Mouse (Mus musculus) left cerebral cortex, adult 9 months (tissue): ENCODE results near the gene Cachd1.
A peak's percentile ranks its signal among the peaks of the same experiment; 100 is the strongest.

ENCODE experiments used
- DNase-seq, 2 experiments: peaks; one replicate each; pipeline ENCODE4 v3.0.0; 2022; ENCODE audit warnings: low spot score in 2 of 2

Cachd1 gene

GRCm38 (mm10) chr4:101046576-101046975 is 270.1 kb downstream of the Cachd1 start:
- DNase-seq: no peak

DNA sequence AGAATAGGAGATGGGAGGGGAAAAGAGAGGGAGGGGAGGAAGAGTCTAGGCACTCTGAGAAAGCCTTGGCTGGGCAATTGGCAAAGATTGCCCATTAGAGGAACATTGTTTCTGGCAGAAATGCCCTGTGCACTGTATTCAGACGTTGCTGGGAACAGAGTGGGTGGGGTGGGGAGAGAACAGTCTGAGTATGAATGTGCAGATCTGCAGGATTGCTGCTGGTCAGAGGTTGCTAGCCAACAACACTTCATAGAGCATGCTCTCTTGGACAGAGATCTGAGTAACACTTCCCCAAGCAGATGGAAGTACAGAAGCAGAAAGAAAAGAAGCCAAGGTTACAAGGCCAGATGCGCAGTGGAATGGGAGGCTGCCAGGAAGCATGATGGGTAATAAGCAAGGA is 285.7 kb downstream of the Cachd1 start:
- no peak for DNase-seq

- no peak for DNase-seq
Observed at GRCm38 (mm10) chr4:101066401-101066800, 289.9 kb downstream of the Cachd1 start.

- DNase-seq: peak in 1 of 2 experiments; percentile 21
Observed at GRCm38 (mm10) chr4:101068786-101069153, 292.3 kb downstream of the Cachd1 start, which contains the start of gene Raver2. TSS of gene Raver2 (plus strand) at chr4:101068983.

GRCm38 (mm10) chr4:101069154-101069971 is 292.9 kb downstream of the Cachd1 start:
- DNase-seq: peak in 1 of 2 experiments; percentile 11

GRCm38 (mm10) chr4:101071570-101071969 is 295.1 kb downstream of the Cachd1 start:
- no peak for DNase-seq

DNA sequence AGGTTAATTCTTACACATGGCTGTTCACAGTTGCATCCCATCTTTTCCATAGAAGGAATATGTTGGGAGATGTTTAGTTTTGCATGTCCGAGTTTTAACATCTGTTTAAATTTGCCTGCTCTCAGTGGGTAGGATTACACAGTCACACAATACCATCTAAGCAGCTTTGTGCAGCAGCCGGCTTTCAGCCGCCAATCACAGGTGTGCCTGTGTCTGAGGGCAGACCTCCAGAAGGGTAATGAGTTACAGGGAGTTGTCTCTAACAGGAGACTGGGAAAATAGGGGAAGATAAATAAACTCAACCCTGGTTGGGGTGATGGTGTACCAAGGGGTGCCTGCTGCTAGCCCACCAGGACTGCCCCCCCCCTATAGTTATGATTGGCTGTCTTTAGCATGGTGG is 299.9 kb downstream of the Cachd1 start:
- no peak for DNase-seq
